Mouse (Mus musculus): ENCODE measurements around the gene Frs2.

Gene Frs2

GRCm38 (mm10) chr10:117106686-117107085, 41.6 kb downstream of the Frs2 start:
- in situ Hi-C loops (cut with MboI, MseI) = no loop called here

- in situ Hi-C loops (cut with MboI, MseI) = no loop called here
These were observed 42.1 kb downstream of the Frs2 start for GRCm38 (mm10) chr10:117106244-117106643.

DNA sequence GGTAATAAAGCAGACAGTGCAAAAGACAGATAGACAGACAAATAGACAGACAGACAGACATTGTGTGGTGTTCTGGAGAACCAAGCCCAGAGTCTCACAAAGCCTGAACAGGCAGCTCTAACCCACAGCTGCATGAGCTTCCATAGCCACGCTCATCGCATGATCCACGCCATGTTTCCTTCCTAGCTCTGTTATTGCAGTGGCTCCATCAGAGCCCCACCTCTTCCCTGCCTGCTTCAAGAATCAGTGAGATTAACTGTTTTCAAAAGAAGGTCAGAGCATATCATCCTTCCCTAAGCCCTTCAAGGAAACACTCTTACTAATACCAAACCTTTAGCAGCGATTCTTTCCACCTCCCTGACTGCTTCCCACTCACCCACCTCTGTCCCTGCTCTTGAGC, 43.3 kb downstream of the Frs2 start:
- in situ Hi-C loops (cut with MboI, MseI) = no loop called here

GRCm38 (mm10) chr10:117103854-117104598, 44.3 kb downstream of the Frs2 start:
- in situ Hi-C loops (cut with MboI, MseI) = no loop called here

- in situ Hi-C loops (cut with MboI, MseI) = no loop called here
These were observed 48.2 kb downstream of the Frs2 start for GRCm38 (mm10) chr10:117100175-117100574.

GRCm38 (mm10) chr10:117097116-117097698, 51.1 kb downstream of the Frs2 start:
- in situ Hi-C loops (cut with MboI, MseI) = no loop called here

- in situ Hi-C loops (cut with MboI, MseI) = no loop called here
These were observed 52.2 kb downstream of the Frs2 start for GRCm38 (mm10) chr10:117096096-117096495.

DNA sequence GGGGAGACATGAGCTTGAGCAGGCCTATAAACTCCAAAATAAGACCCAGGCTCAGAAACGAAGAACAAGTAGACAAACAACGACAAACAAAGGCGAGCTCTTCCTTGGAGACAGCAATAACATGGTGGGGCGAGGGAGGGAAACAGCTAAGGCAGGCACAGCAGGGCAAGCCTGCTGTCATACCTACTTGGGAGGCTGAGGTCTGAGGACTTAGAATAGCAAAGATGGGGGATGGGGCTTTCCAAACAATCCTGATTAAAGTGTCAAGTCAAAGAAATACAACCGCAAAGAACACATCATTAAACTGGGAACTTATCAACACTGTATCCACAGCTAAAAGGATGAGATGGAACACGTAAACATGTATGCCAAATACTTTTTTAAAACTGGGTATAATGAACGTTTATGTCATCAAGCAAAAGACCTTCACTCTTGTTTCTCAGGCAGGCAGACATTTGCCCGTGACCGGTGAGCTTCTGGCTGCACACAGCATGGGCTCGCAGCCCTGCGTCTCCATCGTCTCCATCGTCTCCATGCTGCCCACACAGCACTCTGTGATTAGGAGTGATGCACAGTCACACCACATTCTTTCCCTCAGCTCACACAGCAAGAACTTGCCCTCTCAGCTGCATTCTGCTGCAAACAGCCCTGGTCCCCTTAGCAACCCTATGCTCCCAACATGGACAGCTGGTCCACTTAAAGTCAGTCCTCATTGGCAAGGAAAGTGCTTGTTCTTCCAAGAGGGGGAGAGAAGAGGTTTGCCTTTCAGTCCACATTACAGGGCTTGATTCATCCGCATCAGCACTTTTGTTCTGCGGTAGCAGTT, 53.6 kb downstream of the Frs2 start:
- in situ Hi-C loops (cut with MboI, MseI) = no loop called here

GRCm38 (mm10) chr10:117089628-117090027, 58.7 kb downstream of the Frs2 start:
- in situ Hi-C loops (cut with MboI, MseI) = no loop called here

DNA sequence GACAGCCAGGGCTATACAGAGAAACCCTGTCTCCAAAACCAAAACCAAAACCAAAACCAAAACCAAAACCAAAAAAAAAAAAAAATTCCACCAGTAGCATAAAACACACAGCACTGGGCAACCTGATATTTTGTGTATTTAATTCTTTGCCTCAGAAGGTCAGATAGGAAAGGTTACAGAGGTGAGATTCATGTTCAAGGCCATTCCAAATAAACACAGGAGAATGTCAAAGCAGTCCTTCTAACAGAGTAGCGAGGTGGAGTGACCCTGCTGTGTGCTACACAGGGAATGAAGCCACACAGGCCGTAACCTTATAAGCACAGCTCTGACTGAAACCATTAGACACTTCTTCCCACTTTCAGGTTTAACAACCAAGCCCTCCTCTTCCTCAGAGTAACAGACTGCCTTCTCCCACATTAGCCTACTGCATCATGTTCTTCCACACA, 66.4 kb downstream of the Frs2 start:
- in situ Hi-C loops (cut with MboI, MseI) = no loop called here

DNA sequence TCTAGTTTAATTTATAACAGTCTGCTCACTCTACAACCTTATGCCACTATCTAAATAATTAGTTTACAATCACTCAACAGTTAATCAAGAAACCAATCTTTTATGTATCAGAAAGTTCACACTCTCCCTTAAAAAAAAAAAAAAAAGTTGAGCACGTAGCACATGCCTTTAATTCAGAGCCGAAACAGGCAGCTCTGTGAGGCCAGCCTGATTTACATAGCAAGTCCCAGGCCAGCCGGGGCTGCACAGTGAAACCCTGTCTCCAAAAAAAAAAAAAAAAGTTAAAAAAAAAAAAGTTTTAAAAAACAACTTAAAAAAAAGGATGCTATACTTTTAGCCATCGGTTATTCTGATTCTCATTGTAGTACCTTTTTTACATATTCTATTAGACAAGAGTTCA, 67.0 kb downstream of the Frs2 start:
- in situ Hi-C loops (cut with MboI, MseI) = no loop called here

DNA sequence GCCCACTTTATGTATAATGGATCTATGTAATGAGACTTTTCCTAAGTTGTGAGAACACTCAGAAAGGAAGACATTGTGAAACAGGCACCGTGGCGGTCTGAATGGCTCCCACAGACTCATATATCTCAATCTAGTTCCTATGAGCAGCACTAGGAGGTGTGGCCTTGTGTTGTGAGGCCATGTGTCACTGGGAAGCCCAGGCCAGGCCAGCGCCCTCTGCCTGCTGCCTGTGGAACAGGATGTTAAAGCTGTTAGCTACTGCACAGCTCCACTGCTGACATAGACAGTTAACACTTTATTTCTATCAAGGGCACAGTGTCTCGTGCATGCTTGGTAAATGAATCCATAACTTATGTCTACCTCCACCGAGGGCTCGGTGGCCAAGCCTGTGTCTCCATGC, 70.0 kb downstream of the Frs2 start:
- in situ Hi-C loops (cut with MboI, MseI) = no loop called here

- in situ Hi-C loops (cut with MboI, MseI) = no loop called here
These were observed 75.2 kb downstream of the Frs2 start for GRCm38 (mm10) chr10:117073176-117073575.

DNA sequence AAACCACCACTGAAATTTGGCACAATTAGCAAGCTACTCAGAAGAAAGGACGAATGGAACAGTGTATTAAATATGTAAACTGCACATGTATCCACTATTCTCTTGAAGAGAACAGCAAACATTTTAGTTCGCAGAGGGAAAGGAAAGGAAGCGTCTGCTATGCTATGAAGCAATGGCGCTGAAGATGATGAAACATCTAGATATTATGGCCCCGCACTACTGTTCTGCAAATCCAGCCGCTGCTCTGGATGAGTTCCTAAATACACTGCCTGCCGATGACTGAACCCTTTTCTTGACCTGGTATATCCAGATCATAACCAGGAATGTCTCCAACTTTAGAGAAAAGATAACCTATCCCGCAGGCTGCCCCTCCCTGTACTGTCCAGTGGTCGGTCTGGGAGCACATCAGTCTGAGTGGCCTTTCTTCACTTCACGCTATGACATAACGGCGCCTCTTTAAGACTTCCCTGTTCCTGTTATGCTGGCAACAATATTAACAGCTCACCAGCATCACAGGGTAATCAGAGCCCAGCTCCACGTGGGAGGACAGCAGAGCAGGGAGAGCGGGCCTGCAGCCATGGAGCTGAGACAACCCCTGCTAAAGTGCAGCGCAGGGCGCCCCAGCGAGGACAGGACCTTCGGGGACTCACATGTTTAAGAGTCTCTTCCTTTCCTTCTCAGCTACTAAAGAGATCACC, 76.0 kb downstream of the Frs2 start:
- in situ Hi-C loops (cut with MboI, MseI) = no loop called here

DNA sequence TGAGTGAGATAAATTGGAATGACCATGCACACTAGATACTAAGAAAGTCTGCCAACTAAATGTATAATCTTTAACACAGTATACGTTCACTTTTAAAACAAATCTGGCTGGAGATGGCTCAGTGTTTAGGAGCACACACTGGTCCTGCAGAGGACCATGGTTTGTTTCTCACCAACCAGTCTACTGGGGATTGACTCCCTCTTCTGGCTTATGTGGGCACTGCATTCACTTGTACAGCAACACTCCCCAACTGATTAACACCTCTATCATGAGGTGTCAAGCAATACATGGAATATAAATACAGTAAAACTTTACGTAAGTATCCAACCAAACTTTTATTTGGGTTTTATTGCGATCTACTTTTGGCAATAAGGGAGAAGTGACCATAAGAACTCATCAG, 79.2 kb downstream of the Frs2 start:
- in situ Hi-C loops (cut with MboI, MseI) = no loop called here

- in situ Hi-C loops (cut with MboI, MseI) = no loop called here
These were observed 84.3 kb downstream of the Frs2 start for GRCm38 (mm10) chr10:117064076-117064475.

GRCm38 (mm10) chr10:117063254-117064021, 84.9 kb downstream of the Frs2 start, which contains the start of gene Cct2:
TSS of gene Cct2 (minus strand) at chr10:117063814.
- in situ Hi-C loops (cut with MboI, MseI) = no loop called here

- in situ Hi-C loops (cut with MboI, MseI) = no loop called here
These were observed 85.5 kb downstream of the Frs2 start for GRCm38 (mm10) chr10:117062894-117063253.

DNA sequence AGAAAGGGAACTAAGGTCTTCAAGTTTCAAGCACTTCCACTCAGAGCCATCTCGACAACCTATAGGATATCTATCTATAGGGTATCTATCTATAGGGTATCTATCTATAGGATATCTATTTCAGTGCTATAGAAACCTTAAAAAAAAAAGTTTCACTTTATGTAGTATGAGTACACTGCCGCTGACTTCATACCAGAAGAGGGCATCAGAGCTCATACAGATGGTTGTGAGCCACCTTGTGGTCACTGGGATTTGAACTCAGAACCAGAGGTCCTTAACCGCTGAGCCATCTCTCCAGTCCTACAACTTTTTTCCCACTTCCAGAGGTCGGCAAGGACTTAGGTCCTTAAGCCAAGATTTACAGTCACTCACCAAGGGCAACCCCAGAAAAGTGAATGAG, 92.7 kb downstream of the Frs2 start:
- in situ Hi-C loops (cut with MboI, MseI) = no loop called here

DNA sequence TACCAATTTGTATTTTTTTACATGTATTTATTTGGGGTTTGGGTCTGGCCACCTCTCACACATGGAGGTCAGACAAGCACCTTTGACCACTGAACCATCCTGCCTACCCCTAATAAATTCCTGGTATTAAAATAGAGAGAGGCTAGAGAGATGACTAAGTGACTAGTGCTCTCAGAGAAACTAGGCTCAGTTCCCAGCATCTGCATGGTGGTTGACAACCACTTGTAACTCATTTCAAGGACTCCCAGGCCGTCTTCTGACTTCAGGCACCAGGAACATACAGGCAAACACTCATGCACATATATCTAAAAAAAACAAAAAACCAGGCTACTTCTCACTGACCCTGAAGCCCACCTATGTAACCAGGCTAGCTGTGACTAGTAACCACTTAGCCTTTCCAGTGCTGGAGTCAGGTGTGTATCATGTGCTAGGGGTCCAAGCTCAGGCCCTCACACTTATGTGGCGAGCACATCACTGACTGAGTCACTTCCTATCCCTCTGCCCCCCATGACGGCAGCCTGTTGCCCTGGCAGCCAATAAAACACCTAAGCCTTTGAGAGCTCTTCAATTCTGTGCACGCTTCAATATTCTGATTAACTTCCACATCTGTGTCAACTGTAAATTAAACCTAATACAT, 98.3 kb downstream of the Frs2 start:
- in situ Hi-C loops (cut with MboI, MseI) = no loop called here

DNA sequence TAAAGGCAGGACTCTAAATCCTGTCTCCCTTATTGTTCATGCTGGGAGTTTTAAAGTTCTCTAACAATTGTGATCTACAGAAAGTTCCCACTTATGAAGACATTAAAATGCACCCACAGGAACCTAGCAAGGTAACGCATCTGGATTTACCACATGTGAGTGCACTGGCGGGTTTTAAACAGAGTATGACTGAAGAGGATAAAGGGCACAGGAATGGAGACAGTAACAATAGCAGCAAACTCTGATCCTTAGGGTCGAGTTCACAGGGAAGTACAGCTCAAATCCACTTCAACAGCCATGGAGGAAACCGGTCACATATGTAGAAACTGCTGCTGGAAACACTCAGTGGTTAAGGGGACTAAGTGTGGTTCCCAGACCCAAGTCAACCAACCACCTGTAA, 99.1 kb downstream of the Frs2 start:
- in situ Hi-C loops (cut with MboI, MseI) = no loop called here
